Mouse (Mus musculus): ENCODE data around the gene B230217C12Rik. TPM values are rescaled to one million over a fixed set of nuclear protein-coding genes. Genes with fewer than 3 reads are reported as not detected.

The B230217C12Rik gene
- polyA plus RNA-seq, 1 experiment from 2014 or later: 15.1 TPM

GRCm38 (mm10) chr11:97825971-97826370, 14.6 kb upstream of the B230217C12Rik start:
- WGBS: 90% methylated on average over 9 of the region's 9 CpGs
- Histone ChIP-seq H3K4me1 (replicated peaks; ENCODE audit: control insufficient read depth, insufficient read depth, low read length) (no peaks in the 10 kb centered on the region), H3K4me3 (ENCODE audit: low read depth, low read length) (no peak overlapping the region), H3K27ac (ENCODE audit: low read depth, low read length) (no peak overlapping the region), H3K27me3 (ENCODE audit: control insufficient read depth, insufficient read depth, low read length) (no peaks in the 10 kb centered on the region), H3K9ac (ENCODE audit: low read depth, low read length) (no peak overlapping the region), H3K4me2 (replicated peaks; ENCODE audit: low read depth, low read length) (no peak overlapping the region), H3K36me3 (ENCODE audit: control insufficient read depth, insufficient read depth, low read length) (no peaks in the 10 kb centered on the region; the same call in 1 of the 2 replicates), H3K9me3 (ENCODE audit: control insufficient read depth, low read length) (no peaks in the 10 kb centered on the region)
- ATAC-seq (ENCODE audit: low FRiP score) (no peak), DNase-seq (ENCODE audit: low spot score) (no peak)

- Histone ChIP-seq H3K4me1 (replicated peaks; ENCODE audit: control insufficient read depth, insufficient read depth, low read length) (no peaks in the 10 kb centered on the region), H3K36me3 (ENCODE audit: control insufficient read depth, insufficient read depth, low read length) (no peaks in the 10 kb centered on the region; the same call in 1 of the 2 replicates), H3K9me3 (ENCODE audit: control insufficient read depth, low read length) (no peaks in the 10 kb centered on the region), H3K9ac (ENCODE audit: low read depth, low read length) (no peak overlapping the region), H3K4me2 (replicated peaks; ENCODE audit: low read depth, low read length) (no peak overlapping the region), H3K27me3 (ENCODE audit: control insufficient read depth, insufficient read depth, low read length) (no peaks in the 10 kb centered on the region), H3K27ac (ENCODE audit: low read depth, low read length) (no peak overlapping the region), H3K4me3 (ENCODE audit: low read depth, low read length) (no peak overlapping the region)
- WGBS: 78% methylated on average over 7 of the region's 7 CpGs
- DNase-seq (ENCODE audit: low spot score): no peak
- ATAC-seq (ENCODE audit: low FRiP score): no peak
Measured at GRCm38 (mm10) chr11:97826414-97826813, 14.2 kb upstream of the B230217C12Rik start.

GRCm38 (mm10) chr11:97827654-97828053, 12.9 kb upstream of the B230217C12Rik start:
- Histone ChIP-seq H3K4me2 (replicated peaks; ENCODE audit: low read depth, low read length) (no peak overlapping the region), H3K9ac (ENCODE audit: low read depth, low read length) (no peak overlapping the region), H3K4me3 (ENCODE audit: low read depth, low read length) (no peak overlapping the region), H3K36me3 (ENCODE audit: control insufficient read depth, insufficient read depth, low read length) (no peaks in the 10 kb centered on the region; the same call in 1 of the 2 replicates), H3K4me1 (replicated peaks; ENCODE audit: control insufficient read depth, insufficient read depth, low read length) (no peaks in the 10 kb centered on the region), H3K27me3 (ENCODE audit: control insufficient read depth, insufficient read depth, low read length) (no peaks in the 10 kb centered on the region), H3K27ac (ENCODE audit: low read depth, low read length) (no peak overlapping the region), H3K9me3 (ENCODE audit: control insufficient read depth, low read length) (no peaks in the 10 kb centered on the region)
- WGBS: 88% methylated on average over 6 of the region's 6 CpGs
- no peak for ATAC-seq (ENCODE audit: low FRiP score)
- no peak for DNase-seq (ENCODE audit: low spot score)

- no peak overlapping the region for H3K4me3 ChIP-seq (ENCODE audit: low read depth, low read length)
- H3K27ac ChIP-seq (ENCODE audit: low read depth, low read length): no peak overlapping the region
- no peak overlapping the region for H3K9ac ChIP-seq (ENCODE audit: low read depth, low read length)
- H3K4me1 ChIP-seq (replicated peaks; ENCODE audit: control insufficient read depth, insufficient read depth, low read length): no peaks in the 10 kb centered on the region
- H3K9me3 ChIP-seq (ENCODE audit: control insufficient read depth, low read length): no peaks in the 10 kb centered on the region
- DNase-seq (ENCODE audit: low spot score) (no peak), ATAC-seq (ENCODE audit: low FRiP score) (no peak)
- 95% methylated on average over 7 of the region's 7 CpGs for WGBS
- no peaks in the 10 kb centered on the region for H3K36me3 ChIP-seq (ENCODE audit: control insufficient read depth, insufficient read depth, low read length)
- no peak overlapping the region for H3K4me2 ChIP-seq (replicated peaks; ENCODE audit: low read depth, low read length)
- no peaks in the 10 kb centered on the region for H3K27me3 ChIP-seq (ENCODE audit: control insufficient read depth, insufficient read depth, low read length)
Measured at GRCm38 (mm10) chr11:97829365-97829764, 11.2 kb upstream of the B230217C12Rik start.

- Histone ChIP-seq H3K9ac (ENCODE audit: low read depth, low read length) (no peak overlapping the region), H3K36me3 (ENCODE audit: control insufficient read depth, insufficient read depth, low read length) (0 out of 2 replicates have a peak, but pooled peaks cover 3% of the 10 kb centered on the region), H3K9me3 (ENCODE audit: control insufficient read depth, low read length) (no peaks in the 10 kb centered on the region), H3K4me3 (ENCODE audit: low read depth, low read length) (no peak overlapping the region), H3K27me3 (ENCODE audit: control insufficient read depth, insufficient read depth, low read length) (no peaks in the 10 kb centered on the region), H3K27ac (ENCODE audit: low read depth, low read length) (no peak overlapping the region), H3K4me2 (replicated peaks; ENCODE audit: low read depth, low read length) (no peak overlapping the region), H3K4me1 (replicated peaks; ENCODE audit: control insufficient read depth, insufficient read depth, low read length) (no peaks in the 10 kb centered on the region)
- WGBS: 84% methylated on average over 12 of the region's 12 CpGs
- ATAC-seq (ENCODE audit: low FRiP score): no peak
- DNase-seq (ENCODE audit: low spot score): no peak
Measured at GRCm38 (mm10) chr11:97829913-97830476, 10.6 kb upstream of the B230217C12Rik start.

GRCm38 (mm10) chr11:97830501-97830900, 10.1 kb upstream of the B230217C12Rik start:
- WGBS: 85% methylated on average over 6 of the region's 6 CpGs
- H3K27ac ChIP-seq (ENCODE audit: low read depth, low read length): no peak overlapping the region
- H3K4me3 ChIP-seq (ENCODE audit: low read depth, low read length): no peak overlapping the region
- ATAC-seq (ENCODE audit: low FRiP score) (no peak), DNase-seq (ENCODE audit: low spot score) (no peak)
- no peak overlapping the region for H3K4me2 ChIP-seq (replicated peaks; ENCODE audit: low read depth, low read length)
- H3K27me3 ChIP-seq (ENCODE audit: control insufficient read depth, insufficient read depth, low read length): no peaks in the 10 kb centered on the region
- no peaks in the 10 kb centered on the region for H3K4me1 ChIP-seq (replicated peaks; ENCODE audit: control insufficient read depth, insufficient read depth, low read length)
- no peak overlapping the region for H3K9ac ChIP-seq (ENCODE audit: low read depth, low read length)
- H3K36me3 ChIP-seq (ENCODE audit: control insufficient read depth, insufficient read depth, low read length): 0 out of 2 replicates have a peak, but pooled peaks cover 3% of the 10 kb centered on the region
- no peaks in the 10 kb centered on the region for H3K9me3 ChIP-seq (ENCODE audit: control insufficient read depth, low read length)

GRCm38 (mm10) chr11:97832001-97832400, 8.6 kb upstream of the B230217C12Rik start:
- ATAC-seq (ENCODE audit: low FRiP score): no peak
- Histone ChIP-seq H3K9ac (ENCODE audit: low read depth, low read length) (no peak overlapping the region), H3K4me3 (ENCODE audit: low read depth, low read length) (no peak overlapping the region), H3K36me3 (ENCODE audit: control insufficient read depth, insufficient read depth, low read length) (peaks cover 3% of the 10 kb centered on the region; the same call in 1 of the 2 replicates), H3K27me3 (ENCODE audit: control insufficient read depth, insufficient read depth, low read length) (no peaks in the 10 kb centered on the region), H3K9me3 (ENCODE audit: control insufficient read depth, low read length) (no peaks in the 10 kb centered on the region), H3K4me1 (replicated peaks; ENCODE audit: control insufficient read depth, insufficient read depth, low read length) (no peaks in the 10 kb centered on the region), H3K27ac (ENCODE audit: low read depth, low read length) (no peak overlapping the region), H3K4me2 (replicated peaks; ENCODE audit: low read depth, low read length) (no peak overlapping the region)
- WGBS: 80% methylated on average over 11 of the region's 11 CpGs
- no peak for DNase-seq (ENCODE audit: low spot score)

- no peaks in the 10 kb centered on the region for H3K9me3 ChIP-seq (ENCODE audit: control insufficient read depth, low read length)
- no peak overlapping the region for H3K27ac ChIP-seq (ENCODE audit: low read depth, low read length)
- H3K9ac ChIP-seq (ENCODE audit: low read depth, low read length): no peak overlapping the region
- no peak overlapping the region for H3K4me2 ChIP-seq (replicated peaks; ENCODE audit: low read depth, low read length)
- ATAC-seq (ENCODE audit: low FRiP score): no peak
- no peaks in the 10 kb centered on the region for H3K4me1 ChIP-seq (replicated peaks; ENCODE audit: control insufficient read depth, insufficient read depth, low read length)
- 76% methylated on average over 14 of the region's 15 CpGs for WGBS
- H3K36me3 ChIP-seq (ENCODE audit: control insufficient read depth, insufficient read depth, low read length): peaks cover 3% of the 10 kb centered on the region; the same call in 1 of the 2 replicates
- no peak overlapping the region for H3K4me3 ChIP-seq (ENCODE audit: low read depth, low read length)
- no peaks in the 10 kb centered on the region for H3K27me3 ChIP-seq (ENCODE audit: control insufficient read depth, insufficient read depth, low read length)
- no peak for DNase-seq (ENCODE audit: low spot score)
Measured at GRCm38 (mm10) chr11:97833352-97833751, 7.2 kb upstream of the B230217C12Rik start.

- ATAC-seq (ENCODE audit: low FRiP score) (no peak), DNase-seq (ENCODE audit: low spot score) (no peak)
- Histone ChIP-seq H3K9me3 (ENCODE audit: control insufficient read depth, low read length) (no peaks in the 10 kb centered on the region), H3K4me2 (replicated peaks; ENCODE audit: low read depth, low read length) (no peak overlapping the region), H3K9ac (ENCODE audit: low read depth, low read length) (no peak overlapping the region), H3K27me3 (ENCODE audit: control insufficient read depth, insufficient read depth, low read length) (no peaks in the 10 kb centered on the region), H3K4me3 (ENCODE audit: low read depth, low read length) (no peak overlapping the region), H3K4me1 (replicated peaks; ENCODE audit: control insufficient read depth, insufficient read depth, low read length) (no peaks in the 10 kb centered on the region; the same call in 1 of the 2 replicates), H3K27ac (ENCODE audit: low read depth, low read length) (no peak overlapping the region), H3K36me3 (ENCODE audit: control insufficient read depth, insufficient read depth, low read length) (peaks cover 3% of the 10 kb centered on the region; the same call in 1 of the 2 replicates)
- WGBS: 58% methylated on average over 8 of the region's 8 CpGs
Measured at GRCm38 (mm10) chr11:97836541-97836940, 4.0 kb upstream of the B230217C12Rik start.
